Mouse (Mus musculus) liver, adult 2 months (tissue): ENCODE data around the gene Bpifc. TPM values are rescaled to one million over a fixed set of nuclear protein-coding genes. Genes with fewer than 3 reads are reported as not detected.

ENCODE experiments used
- DNase-seq: peaks from one replicate; pipeline ENCODE4 v3.0.0-alpha.2; 2011; ENCODE audit warnings: low read depth, low spot score; ENCODE audit errors: extremely low read depth
- H3K27ac ChIP-seq: fragments of 200-500 bp; replicated peaks from 2 replicates; pipeline ENCODE4 v1.5.1; 2012; ENCODE audit warnings: low read depth, mild to moderate bottlenecking, control low read depth, inconsistent platforms, low read length; ENCODE audit not compliant: insufficient read depth
- H3K27me3 ChIP-seq: fragments of 200-500 bp; 2 replicates; pipeline ENCODE4 v1.6.1; 2012; ENCODE audit warnings: mild to moderate bottlenecking, moderate library complexity, low read length, inconsistent platforms; ENCODE audit not compliant: control insufficient read depth, insufficient read depth
- H3K36me3 ChIP-seq: fragments of 200-500 bp; 2 replicates; pipeline ENCODE4 v1.6.1; 2012; ENCODE audit warnings: low read length, inconsistent platforms; ENCODE audit not compliant: control insufficient read depth, insufficient read depth
- H3K4me1 ChIP-seq: fragments of 200-500 bp; 2 replicates; pipeline ENCODE4 v1.6.1; 2011; ENCODE audit warnings: low read length; ENCODE audit not compliant: control insufficient read depth, insufficient read depth
- H3K4me3 ChIP-seq: fragments of 200-500 bp; 2 replicates; pipeline ENCODE4 v1.5.1; 2011; ENCODE audit warnings: low read depth, mild to moderate bottlenecking, control low read depth, low read length, moderate library complexity; ENCODE audit not compliant: insufficient read depth
- H3K79me2 ChIP-seq: fragments of 200-500 bp; 2 replicates; pipeline ENCODE4 v1.6.1; 2012; ENCODE audit warnings: inconsistent platforms, mild to moderate bottlenecking, low read length, moderate library complexity; ENCODE audit not compliant: control insufficient read depth, insufficient read depth
- H3K9ac ChIP-seq: fragments of 200-500 bp; 2 replicates; pipeline ENCODE4 v1.6.1; 2012; ENCODE audit warnings: low read depth, mild to moderate bottlenecking, control low read depth, inconsistent platforms, low read length
- CTCF ChIP-seq: fragments of 200-500 bp; IDR thresholded peaks from 2 replicates; pipeline ENCODE4 v1.5.1; 2011; ENCODE audit warnings: low read depth, low read length, control low read depth
- POLR2A ChIP-seq: fragments of 200-500 bp; IDR thresholded peaks from 2 replicates; pipeline ENCODE4 v1.6.1; 2011; ENCODE audit warnings: low read length, control low read depth; ENCODE audit not compliant: insufficient read depth; ENCODE audit errors: extremely low read depth
- WGBS: fragments of 180-500 bp; shearing (Covaris S2); methylation state at CpG from one replicate; pipeline ENCODE4 v1.1.7; 2018; 5-methylcytosine and 5-hydroxymethylcytosine counted together
- polyA plus RNA-seq: library from polyadenylated mRNA; depleted of rRNA; stranded (reverse); fragments of >200 nt; gene quantifications from 2 replicates; pipeline ENCODE4 v1.2.3, GENCODE M21; 2012
- total RNA-seq: library from RNA; depleted of rRNA; stranded (reverse); fragments of >200 nt; gene quantifications from 2 replicates; pipeline ENCODE4 v1.2.3, GENCODE M21; 2014

Gene Bpifc
- total and polyA plus RNA-seq, 2 experiments = not detected

DNA sequence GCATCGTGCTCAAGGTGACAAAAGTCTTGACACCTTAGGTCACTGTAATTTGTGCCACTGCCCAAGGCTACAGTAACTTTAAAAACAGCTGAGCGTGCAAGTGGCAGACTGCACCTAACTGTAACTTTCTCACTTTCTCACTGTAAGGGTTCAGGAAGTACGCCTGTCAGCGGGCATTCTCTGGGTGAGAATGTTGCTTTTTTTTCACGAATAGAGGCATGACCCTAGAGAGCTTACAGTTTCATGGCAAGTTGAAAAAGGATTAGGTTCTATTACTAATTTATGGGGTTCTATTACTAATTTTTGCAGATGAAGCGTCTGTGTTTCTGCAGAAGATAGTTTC is 10.8 kb upstream of the Bpifc start:
- Histone ChIP-seq H3K27ac (peak overlapping the region; percentile 90), H3K27me3 (no peaks in the 10 kb centered on the region), H3K9ac (peak overlapping the region; percentile 93), H3K4me3 (peak overlapping the region; percentile 89), H3K4me1 (peaks cover 4% of the 10 kb centered on the region), H3K36me3 (0 out of 2 replicates have a peak, but pooled peaks cover 3% of the 10 kb centered on the region), H3K79me2 (no peaks in the 10 kb centered on the region; the same call in 1 of the 2 replicates)
- TF ChIP-seq CTCF (no peak), POLR2A (no peak)
- peak; percentile 68 for DNase-seq
- 5% methylated on average over 6 of the region's 6 CpGs for WGBS

DNA sequence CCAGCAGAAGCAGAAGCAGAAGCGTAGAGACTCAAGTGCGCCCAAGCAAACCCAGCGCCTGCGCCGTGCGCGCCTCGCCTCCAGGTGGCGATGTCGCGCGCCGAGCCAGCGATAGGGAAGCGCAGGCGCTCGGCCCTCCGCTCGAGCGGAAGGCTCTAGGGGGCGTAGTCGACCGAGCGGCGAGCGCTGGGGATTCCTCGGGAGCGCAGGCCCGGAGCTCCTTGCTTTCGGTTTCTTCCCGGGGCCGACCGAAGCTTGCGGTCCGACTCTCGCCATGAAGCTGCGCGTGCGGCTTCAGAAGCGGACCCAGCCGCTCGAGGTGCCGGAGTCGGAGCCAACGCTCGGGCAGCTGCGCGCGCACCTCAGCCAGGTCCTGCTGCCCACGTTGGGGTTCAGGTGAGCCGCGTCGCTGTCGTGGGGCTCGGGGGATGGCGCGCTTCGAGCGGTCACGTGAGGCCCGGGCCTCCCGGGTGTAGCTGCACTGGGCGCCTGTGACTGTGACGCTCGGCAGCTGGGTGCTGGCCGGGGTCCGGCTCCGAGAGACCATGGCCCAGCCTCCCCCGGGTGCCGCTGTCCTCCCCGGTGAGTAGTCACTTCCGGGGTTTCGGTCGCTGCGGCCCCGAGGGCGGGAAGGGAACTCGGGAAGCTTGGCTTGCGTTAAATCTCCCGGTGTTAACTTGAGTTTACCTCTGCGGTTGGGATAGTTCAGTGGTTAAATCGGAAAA is 10.2 kb upstream of the Bpifc start, which contains the start of gene Fbxo7:
Fbxo7 (plus strand) TSS at position 224 of the 725 bp plus-strand sequence.
- peak within 1 kb of the TSS; percentile 90 for H3K27ac ChIP-seq
- TF ChIP-seq CTCF = peak; percentile 92
- peak; percentile 60; the same call in 1 of the 2 replicates for TF ChIP-seq POLR2A

DNA sequence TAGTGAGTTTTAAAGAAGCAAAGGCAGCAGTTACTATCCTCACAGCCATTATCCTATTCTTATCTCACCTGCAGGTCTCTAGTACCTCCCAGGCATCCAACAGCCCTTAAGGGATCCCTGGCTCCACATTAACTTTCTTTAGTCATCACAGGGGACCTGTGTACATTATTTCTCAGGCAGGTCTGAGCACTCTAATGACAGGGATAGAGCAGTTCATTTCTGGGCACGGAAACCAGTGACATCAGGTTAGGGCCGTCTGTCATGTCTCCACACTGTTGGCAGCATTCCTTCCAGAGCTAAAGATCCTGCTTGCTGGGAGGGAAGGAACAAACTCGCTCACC is 9.7 kb upstream of the Bpifc start:
- Histone ChIP-seq H3K36me3 (0 out of 2 replicates have a peak, but pooled peaks cover 3% of the 10 kb centered on the region), H3K27me3 (no peaks in the 10 kb centered on the region), H3K4me3 (no peak overlapping the region), H3K4me1 (peaks cover 4% of the 10 kb centered on the region), H3K79me2 (no peaks in the 10 kb centered on the region; the same call in 1 of the 2 replicates), H3K27ac (no peak overlapping the region), H3K9ac (peak overlapping the region; percentile 35; the same call in 1 of the 2 replicates)
- TF ChIP-seq CTCF (no peak), POLR2A (no peak)
- no peak for DNase-seq
- WGBS = 4% methylated on average over 3 of the region's 3 CpGs

More for the DNA sequence above, 10.2 kb upstream of the Bpifc start, which contains the start of gene Fbxo7:
- peak within 1 kb of the TSS; percentile 93 for H3K9ac ChIP-seq
- 0 out of 2 replicates have a peak, but pooled peaks cover 3% of the 10 kb centered on the region for H3K36me3 ChIP-seq
- WGBS = under 1% methylated on average over 82 of the region's 82 CpGs
- no peaks in the 10 kb centered on the region; the same call in 1 of the 2 replicates for H3K79me2 ChIP-seq
- peak; percentile 74 for DNase-seq
- H3K4me3 ChIP-seq = peak within 1 kb of the TSS; percentile 89
- peaks cover 4% of the 10 kb centered on the region for H3K4me1 ChIP-seq
- no peaks in the 10 kb centered on the region for H3K27me3 ChIP-seq

DNA sequence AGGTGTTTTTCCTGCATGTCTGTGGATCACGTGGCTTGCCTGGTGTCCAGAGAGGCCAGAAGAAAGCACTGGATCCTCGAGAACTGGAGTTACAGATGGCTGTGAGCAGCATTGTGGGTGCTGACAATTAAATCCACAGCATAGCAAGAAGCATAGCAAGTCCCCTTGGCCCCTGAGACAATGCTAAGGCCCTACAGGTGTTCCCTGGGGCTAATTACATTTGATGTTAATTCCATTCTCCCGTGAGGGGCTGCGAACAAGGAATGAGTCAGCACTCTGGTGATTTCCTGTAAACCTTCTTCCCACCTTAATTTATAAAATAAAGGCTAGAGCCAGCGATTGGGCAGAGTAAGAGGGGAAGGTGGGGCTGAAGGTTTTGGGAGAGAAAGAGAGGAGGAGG is 7.1 kb upstream of the Bpifc start:
- TF ChIP-seq POLR2A (no peak), CTCF (no peak)
- Histone ChIP-seq H3K27ac (no peak overlapping the region), H3K79me2 (no peaks in the 10 kb centered on the region; the same call in 1 of the 2 replicates), H3K27me3 (no peaks in the 10 kb centered on the region), H3K4me3 (no peak overlapping the region), H3K36me3 (no peaks in the 10 kb centered on the region), H3K4me1 (peaks cover 4% of the 10 kb centered on the region), H3K9ac (no peak overlapping the region)
- WGBS = 64% methylated on average over 5 of the region's 5 CpGs
- DNase-seq = no peak

DNA sequence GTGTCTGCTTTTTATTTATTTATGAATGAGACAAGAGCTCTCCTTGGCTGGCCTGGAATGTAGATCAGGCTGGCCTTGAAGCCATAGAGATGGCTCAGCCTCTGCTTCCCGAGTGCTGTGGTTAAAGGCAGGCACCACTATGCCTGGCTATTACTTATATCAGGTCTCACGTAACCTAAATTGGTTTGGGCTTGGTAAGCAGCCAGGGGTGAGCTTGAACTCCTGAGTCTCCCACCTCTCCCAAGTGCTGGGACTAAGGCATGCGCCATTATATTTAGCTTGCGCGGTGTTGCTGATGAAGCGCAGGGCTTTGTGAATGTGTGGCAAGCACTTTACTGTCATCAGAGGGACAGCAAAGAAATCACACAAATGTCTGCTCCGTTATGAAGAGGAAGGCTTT is 6.1 kb upstream of the Bpifc start:
- no peak overlapping the region for H3K9ac ChIP-seq
- TF ChIP-seq POLR2A = no peak
- TF ChIP-seq CTCF = no peak
- H3K27ac ChIP-seq = no peak overlapping the region
- H3K4me1 ChIP-seq = peaks cover 2% of the 10 kb centered on the region
- no peaks in the 10 kb centered on the region for H3K36me3 ChIP-seq
- 91% methylated on average over 7 of the region's 7 CpGs for WGBS
- no peaks in the 10 kb centered on the region; the same call in 1 of the 2 replicates for H3K79me2 ChIP-seq
- DNase-seq = no peak
- H3K4me3 ChIP-seq = no peak overlapping the region
- no peaks in the 10 kb centered on the region for H3K27me3 ChIP-seq

DNA sequence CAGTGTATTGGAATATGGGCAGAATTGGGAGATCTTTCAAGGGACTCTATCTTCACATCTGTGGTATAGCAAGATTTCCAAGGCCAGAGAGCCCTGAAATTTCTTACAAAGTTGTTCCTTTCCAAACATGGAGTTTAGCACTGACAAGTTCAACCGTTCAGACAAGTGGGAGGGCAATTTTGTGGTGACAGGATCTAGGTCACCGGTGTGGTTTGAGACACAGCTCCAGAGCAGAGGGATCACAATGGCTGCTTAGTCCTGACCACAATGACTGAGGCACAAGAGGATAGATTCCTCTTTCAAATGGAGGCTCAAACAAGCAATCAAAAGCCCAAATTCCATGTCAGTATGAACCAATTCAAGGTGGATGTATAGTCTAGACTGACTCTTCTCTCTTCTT is 523 bp downstream of the Bpifc start:
- TF ChIP-seq CTCF (no peak), POLR2A (no peak)
- H3K27me3 ChIP-seq = no peaks in the 10 kb centered on the region
- H3K27ac ChIP-seq = no peak overlapping the region
- no peaks in the 10 kb centered on the region for H3K4me1 ChIP-seq
- no peak overlapping the region for H3K4me3 ChIP-seq
- DNase-seq = no peak
- H3K79me2 ChIP-seq = no peaks in the 10 kb centered on the region
- H3K36me3 ChIP-seq = no peaks in the 10 kb centered on the region
- 76% methylated on average over 2 of the region's 2 CpGs for WGBS
- no peak overlapping the region for H3K9ac ChIP-seq
